Mouse (Mus musculus) layer of hippocampus, adult 11-12 months (tissue): ENCODE measurements around the gene Cyp2f2.

ENCODE experiments used
- DNase-seq: peaks from one replicate; pipeline ENCODE4 v3.0.0; 2022; ENCODE audit warnings: low spot score

Cyp2f2 gene

DNA sequence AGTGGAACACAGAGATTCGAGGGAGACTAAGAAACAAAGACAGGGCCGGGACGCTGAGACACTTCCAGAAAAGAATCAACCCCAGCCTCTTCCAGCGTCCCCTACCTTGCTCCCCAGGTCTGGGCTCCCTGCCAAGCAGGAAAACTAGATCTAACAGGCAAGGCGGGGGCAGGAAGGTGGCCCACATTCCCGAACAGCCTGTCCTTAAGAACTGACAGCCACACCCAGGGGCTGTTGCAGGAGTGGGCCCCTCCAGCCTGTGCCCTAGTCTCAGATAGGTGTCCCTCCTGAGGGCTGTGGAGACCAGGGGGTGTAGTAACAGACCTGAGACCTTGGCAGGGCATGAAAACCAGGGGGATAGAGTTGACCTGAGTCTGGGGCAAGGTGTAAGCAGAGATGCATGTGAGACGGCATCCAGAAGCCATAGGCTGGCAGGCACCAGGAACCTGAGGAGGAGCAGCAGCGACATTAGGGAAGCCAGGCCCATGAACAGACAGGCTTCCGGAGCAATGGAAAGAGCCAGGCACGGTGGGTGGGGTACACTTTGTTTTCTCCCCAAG lies 33.6 kb downstream of the Cyp2f2 start, which contains the start of gene Cyp2t4:
Cyp2t4 (plus strand) TSS at position 510 of the 560 bp plus-strand sequence.
- no peak for DNase-seq

DNA sequence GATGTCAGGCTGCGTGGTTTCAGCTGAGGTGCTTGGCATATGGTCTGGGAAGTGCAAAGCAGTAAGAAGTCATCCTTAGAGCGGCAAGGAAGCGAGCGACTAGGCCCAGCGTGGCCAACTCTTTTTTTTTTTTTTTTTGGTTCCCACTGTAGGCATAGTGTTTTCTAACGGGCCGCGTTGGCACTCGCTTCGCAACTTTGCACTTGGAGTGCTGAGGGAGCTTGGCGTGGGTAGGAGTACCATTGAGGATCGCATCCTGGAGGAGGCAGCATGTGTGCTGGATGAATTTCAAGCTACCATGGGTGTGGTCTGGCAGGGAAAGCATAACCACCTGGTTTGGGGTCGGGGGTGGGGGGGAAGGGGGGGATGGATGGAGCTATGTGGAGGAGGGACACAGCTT lies 36.3 kb downstream of the Cyp2f2 start:
- DNase-seq, result peak; percentile 56

DNA sequence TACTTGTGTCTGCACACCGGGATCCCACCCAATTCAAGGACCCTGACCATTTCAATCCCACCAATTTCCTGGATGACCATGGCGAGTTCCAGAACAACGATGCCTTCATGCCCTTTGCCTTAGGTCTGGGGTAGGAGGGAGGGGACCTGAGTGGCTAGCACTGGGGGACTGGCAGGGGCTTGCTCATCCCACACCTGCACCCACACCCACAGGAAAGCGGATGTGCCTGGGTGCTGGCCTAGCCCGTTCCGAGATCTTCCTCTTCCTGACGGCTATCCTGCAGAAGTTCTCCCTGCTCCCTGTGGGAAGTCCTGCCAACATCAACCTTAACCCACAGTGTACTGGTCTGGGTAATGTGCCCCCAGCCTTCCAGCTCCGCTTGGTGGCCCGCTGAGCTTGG lies 38.5 kb downstream of the Cyp2f2 start:
- no peak for DNase-seq

DNA sequence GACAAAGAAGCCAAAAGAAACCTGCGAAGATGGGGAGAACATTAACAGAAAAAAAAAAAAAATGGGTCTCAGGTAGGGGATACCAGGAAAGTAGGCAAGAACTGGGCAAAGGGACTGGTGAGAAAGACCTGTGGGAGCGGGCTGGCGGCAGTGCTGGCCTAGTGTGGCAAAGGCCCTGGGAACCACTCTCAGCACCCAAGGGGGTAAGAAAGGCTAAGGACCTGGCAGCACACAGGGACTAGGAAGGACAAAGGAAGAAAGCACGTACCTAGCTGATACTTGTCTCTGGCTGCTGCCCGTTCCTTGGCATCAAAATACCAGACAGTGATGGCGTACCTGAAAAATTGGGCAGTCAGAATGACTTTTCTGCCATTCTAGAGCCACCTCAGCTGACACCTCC lies 39.5 kb downstream of the Cyp2f2 start:
- no peak for DNase-seq

GRCm38 (mm10) chr7:27159882-27160281 lies 40.2 kb downstream of the Cyp2f2 start:
- DNase-seq, result peak; percentile 91

DNA sequence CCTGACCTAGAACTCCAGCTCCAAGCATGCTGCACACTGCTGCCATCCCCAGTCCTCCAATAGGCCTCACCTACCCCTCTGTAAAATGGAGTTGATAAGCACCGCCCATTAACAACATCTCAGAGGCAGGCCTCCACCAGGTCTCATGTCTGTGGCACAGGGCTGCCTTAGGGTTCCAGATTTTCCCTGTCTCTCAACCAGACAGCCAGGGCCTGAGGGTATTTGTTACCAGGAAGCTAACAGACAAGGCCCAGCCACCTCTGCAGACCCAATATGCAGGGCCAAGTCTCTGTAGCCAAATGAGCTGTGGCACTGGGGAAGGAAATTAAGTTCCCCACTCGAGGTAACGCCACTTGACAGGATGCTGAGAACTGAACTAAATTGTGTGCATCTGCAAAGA lies 41.2 kb downstream of the Cyp2f2 start:
- DNase-seq, result no peak

DNA sequence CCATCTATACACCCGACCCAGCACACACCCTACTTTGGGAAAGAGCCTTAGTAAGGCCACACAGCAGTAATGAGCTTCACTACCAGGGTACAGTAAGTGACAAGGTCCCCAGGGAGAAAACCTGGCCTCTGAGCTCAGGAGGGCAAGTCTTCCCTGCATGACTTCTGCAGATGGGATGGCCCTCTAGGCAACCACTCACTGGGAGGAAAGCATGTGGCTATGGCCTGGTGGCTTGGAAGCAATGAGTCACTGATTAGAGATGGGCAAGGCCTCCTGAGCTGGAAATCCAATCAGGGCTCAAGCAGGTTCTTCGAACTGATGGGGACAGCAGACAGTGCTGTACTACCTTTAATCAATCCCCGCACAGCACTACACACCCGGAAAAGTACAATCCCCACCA lies 42.0 kb downstream of the Cyp2f2 start:
- DNase-seq, result no peak

DNA sequence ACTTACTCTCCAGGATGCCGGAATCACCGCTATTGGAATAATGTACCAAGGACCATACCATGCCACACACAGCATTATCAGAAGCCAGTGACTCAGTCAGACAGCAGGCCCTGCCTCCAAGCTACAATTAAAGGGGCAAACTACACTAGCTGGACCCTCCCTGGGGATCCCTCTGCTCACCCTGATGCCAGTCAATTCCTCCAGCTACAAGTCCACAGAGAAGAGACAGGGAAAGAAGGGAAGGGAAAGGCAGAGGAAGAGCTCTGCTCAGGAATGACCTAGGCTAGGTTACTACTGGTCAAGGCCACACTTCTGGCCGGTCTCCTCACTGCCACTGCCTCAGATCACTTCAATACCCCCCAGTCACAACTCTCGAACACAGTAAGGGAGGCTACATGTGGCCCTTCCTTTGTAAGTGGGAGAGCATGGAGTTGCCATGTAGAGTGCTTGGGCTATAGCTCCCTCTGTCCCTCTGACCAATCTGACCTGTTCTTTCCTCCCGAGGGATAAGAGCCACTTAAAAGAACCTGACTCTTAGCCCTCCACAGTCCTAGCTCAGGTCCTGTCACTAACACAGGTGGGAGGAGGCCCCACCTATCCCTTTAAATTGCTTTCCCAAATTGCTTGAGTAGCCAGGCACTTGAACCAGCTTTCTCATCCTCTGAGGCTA lies 43.2 kb downstream of the Cyp2f2 start:
- DNase-seq, result no peak

DNA sequence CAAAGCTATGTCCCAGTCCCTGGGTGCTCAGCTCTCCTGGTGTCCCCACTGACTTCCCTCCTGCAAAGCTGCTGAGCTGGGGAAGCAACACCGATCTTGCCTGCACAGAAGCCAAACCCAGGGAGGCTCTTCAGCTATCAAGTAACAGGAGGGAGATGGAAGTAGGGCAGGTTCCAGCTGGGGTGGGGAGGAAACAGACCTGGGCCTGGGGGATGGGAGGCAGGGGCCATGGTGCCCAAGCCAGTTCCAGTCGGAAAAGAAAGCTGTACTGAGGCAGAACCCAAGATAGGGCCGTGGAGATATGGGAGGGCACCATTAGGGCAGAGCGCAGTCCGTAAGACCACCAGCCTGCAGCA lies 43.7 kb downstream of the Cyp2f2 start:
- DNase-seq, result no peak

DNA sequence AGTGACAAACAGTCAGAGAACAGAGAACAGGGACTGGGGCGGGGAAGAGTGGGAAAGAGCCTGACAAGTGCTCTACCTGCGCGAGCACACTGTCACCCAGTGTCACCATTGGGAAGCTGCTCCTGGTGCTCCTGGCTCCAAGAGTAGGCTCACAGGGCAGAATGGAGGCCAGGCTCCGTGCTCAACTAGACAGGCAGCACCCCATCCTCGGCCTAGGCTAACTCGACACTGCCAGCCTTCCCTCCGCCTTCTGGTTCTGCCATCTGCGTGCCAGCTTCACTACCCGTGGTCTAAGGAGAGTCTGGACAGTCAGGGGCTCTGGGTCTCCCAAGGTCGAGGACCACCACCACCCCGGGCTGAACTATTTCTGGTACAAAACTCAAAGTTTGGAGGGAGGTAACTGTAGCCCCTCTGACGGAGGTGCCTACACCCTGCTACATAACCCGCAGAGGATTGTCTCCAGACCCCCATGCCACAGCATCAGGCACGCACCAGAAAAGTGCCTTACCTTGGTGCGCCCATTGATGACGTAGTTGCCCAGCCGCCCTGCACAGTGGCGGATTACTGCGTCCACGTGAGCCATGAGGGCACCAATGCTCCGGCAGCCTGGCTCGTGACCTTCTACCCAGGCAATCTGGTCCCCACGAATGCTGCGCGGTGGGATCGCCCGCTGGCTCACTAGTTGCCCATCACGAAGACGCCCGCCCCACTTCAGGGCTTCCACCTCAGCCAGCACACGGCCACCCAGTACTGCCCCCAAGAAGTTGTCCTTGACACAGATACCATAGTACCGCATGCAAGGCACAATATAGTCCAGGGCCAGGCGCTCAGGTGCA lies 44.6 kb downstream of the Cyp2f2 start:
- peak; percentile 47 for DNase-seq

- peak; percentile 50 for DNase-seq
Measured at GRCm38 (mm10) chr7:27165007-27165655, 45.4 kb downstream of the Cyp2f2 start.

DNA sequence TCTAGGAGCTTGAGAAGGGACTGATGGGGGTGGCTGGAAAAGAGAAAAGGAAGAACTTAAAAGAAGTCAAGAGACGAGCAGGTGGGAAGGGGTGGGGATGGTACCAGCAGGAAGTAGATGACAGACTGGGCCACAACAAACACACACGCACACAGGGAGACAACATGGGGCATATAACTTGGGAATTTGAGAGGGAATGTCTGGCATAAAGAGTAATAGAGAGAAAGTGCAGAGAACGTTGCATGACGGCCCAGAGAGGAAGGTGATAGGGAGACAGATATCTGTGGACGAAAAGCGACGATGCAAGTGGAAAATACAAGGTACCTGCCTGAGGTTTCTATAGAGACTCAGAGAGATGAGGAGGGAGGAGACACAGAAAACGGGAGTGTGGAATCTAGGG lies 46.0 kb downstream of the Cyp2f2 start:
- DNase-seq, result no peak

DNA sequence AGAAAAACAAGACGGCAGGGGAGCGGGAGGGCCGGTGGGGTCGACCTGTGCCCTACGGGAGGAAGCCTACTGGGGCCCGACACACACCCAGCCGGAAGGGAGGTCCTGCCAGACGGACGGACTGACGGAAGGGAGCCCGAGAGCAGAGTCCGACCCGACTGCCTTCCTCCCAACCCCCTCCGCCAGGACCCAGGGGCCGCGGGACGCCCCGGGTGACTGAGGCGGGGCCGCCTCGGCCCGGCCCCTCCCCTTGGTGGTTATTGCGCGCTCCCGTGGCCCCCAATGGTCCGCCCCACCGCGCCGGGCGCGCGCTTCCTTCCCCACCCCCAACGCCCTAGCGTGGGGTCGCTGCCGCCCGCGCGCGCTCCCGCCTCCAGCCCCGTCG lies 46.5 kb downstream of the Cyp2f2 start:
- DNase-seq, result peak; percentile 82

- peak; percentile 95 for DNase-seq
Measured at GRCm38 (mm10) chr7:27166614-27167474, 47.1 kb downstream of the Cyp2f2 start, which contains the start of gene Egln2. Gene Egln2, minus strand, starts transcription at chr7:27166802.

GRCm38 (mm10) chr7:27167475-27168094 lies 47.9 kb downstream of the Cyp2f2 start:
- DNase-seq, result no peak

DNA sequence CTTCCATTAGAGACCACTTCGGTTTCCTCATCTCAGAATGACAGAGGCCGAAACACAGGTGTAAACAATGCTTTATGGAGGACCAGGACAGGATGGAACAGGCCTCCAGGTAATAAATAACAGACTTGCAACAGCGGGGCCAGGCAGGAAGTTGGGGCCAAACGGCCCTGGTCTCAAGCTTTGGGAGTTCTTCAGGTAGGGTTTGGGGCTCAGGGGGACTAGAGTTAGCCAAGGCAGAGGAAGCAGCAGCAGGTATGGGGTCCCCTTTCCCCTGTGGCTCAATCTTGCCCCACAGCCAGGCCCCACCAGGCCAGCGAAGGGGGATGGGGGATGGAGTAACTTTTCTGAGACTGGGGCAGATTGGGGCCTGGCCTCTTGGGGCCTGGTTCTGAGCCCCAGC lies 48.7 kb downstream of the Cyp2f2 start:
- DNase-seq, result no peak

- no peak for DNase-seq
Measured at GRCm38 (mm10) chr7:27170981-27171380, 51.3 kb downstream of the Cyp2f2 start.

DNA sequence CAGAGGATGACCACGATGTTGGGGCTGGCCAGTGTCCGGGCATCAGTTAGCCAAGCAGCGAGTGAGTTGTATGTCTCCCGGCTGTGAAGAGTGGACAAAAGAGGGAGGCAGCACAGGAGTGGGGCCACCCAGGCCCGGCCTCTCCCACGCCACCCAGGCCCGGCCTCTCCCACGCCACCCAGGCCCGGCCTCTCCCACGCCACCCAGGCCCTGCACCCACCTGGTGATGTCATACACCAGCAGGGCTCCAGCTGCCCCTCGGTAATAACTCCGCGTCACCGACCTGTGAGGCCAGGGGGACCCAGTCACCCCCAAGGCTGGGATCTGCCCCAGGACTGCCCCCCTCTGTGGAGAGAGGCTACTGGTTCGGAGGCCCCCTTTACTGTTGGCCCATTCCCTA lies 54.8 kb downstream of the Cyp2f2 start:
- DNase-seq, result no peak

DNA sequence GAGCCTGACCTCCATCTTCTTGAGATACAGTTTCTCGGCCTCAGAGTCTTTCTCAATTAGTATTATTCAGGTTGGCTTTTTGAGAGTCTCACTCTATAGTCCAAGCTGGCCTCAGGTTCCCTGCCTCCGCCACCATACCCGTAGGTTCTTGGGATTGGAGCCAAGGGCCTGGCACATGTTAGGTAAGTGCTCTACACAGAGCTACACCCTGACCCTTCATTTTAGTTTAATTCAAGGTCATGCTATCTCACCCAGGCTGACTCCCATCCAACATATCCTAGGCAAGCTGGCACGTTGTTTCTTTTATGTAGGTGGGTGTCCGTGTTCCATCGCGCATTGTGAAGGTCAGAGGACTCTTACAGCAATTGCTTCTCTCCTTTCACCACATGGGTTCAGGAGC lies 55.2 kb downstream of the Cyp2f2 start:
- no peak for DNase-seq

- DNase-seq, result no peak
Measured at GRCm38 (mm10) chr7:27177942-27178323, 58.2 kb downstream of the Cyp2f2 start.
